Mouse (Mus musculus) hindbrain, embryonic 16.5 days (tissue): ENCODE data around the gene Kcnk10. TPM values are rescaled to one million over a fixed set of nuclear protein-coding genes. Genes with fewer than 3 reads are reported as not detected.

ENCODE experiments used
- ATAC-seq: fragments of 200-750 bp; cut with Nextera tagmentation; 2 replicates; pipeline ENCODE4 v1.8.0; 2017; ENCODE audit warnings: moderate TSS enrichment, moderate library complexity
- H3K27ac ChIP-seq: fragments of 300-500 bp; sonication (generic); 2 replicates; pipeline ENCODE4 v1.5.1; 2014; ENCODE audit warnings: low read depth, mild to moderate bottlenecking, control low read depth, low read length, moderate library complexity
- H3K27me3 ChIP-seq: fragments of 300-500 bp; sonication (generic); replicated peaks from 2 replicates; pipeline ENCODE4 v1.6.1; 2014; ENCODE audit warnings: low read length; ENCODE audit not compliant: control insufficient read depth, insufficient read depth
- H3K36me3 ChIP-seq: fragments of 300-500 bp; sonication (generic); 2 replicates; pipeline ENCODE4 v1.6.1; 2014; ENCODE audit warnings: mild to moderate bottlenecking, low read length, moderate library complexity, mixed read lengths; ENCODE audit not compliant: control insufficient read depth, insufficient read depth
- H3K4me1 ChIP-seq: fragments of 300-500 bp; sonication (generic); 2 replicates; pipeline ENCODE4 v1.6.1; 2014; ENCODE audit warnings: low read depth, low read length; ENCODE audit not compliant: control insufficient read depth, insufficient read depth
- H3K4me2 ChIP-seq: fragments of 300-500 bp; sonication (generic); 2 replicates; pipeline ENCODE4 v1.6.1; 2014; ENCODE audit warnings: mild to moderate bottlenecking, low read length, control low read depth, moderate library complexity
- H3K4me3 ChIP-seq: fragments of 300-500 bp; sonication (generic); 2 replicates; pipeline ENCODE4 v1.5.1; 2014; ENCODE audit warnings: mild to moderate bottlenecking, low read length, control low read depth, moderate library complexity
- H3K9ac ChIP-seq: fragments of 300-500 bp; sonication (generic); 2 replicates; pipeline ENCODE4 v1.6.1; 2014; ENCODE audit warnings: low read depth, mild to moderate bottlenecking, control low read depth, low read length, moderate library complexity
- H3K9me3 ChIP-seq: fragments of 300-500 bp; sonication (generic); 2 replicates; pipeline ENCODE4 v1.6.1; 2014; ENCODE audit warnings: mild to moderate bottlenecking, low read length, moderate library complexity; ENCODE audit not compliant: control insufficient read depth
- WGBS: fragments of 180-500 bp; shearing (Covaris S2); extraction: QIAGEN DNeasy Blood & Tissue Kit; methylation state at CpG from one replicate; pipeline ENCODE4 v1.1.7; 2014; 5-methylcytosine and 5-hydroxymethylcytosine counted together
- polyA plus RNA-seq: library from polyadenylated mRNA; unstranded; fragments of >200 nt; fragmentation: Nextera tagmentation; extraction: Ambion mirVana; gene quantifications from 2 replicates; pipeline ENCODE4 v1.2.1, GENCODE M21; 2015

Gene Kcnk10
- polyA plus RNA-seq, 1 experiment from 2014 or later, result 35.0 TPM

GRCm38 (mm10) chr12:98501528-98502280 is 76.4 kb downstream of the Kcnk10 start:
- H3K36me3 ChIP-seq, result no peaks in the 10 kb centered on the region
- H3K4me1 ChIP-seq, result peaks cover 3% of the 10 kb centered on the region; the same call in 1 of the 2 replicates
- H3K9me3 ChIP-seq, result no peaks in the 10 kb centered on the region
- H3K27ac ChIP-seq, result no peak overlapping the region
- ATAC-seq, result peak; percentile 50
- WGBS, result 60% methylated on average over 11 of the region's 11 CpGs
- H3K9ac ChIP-seq, result no peak overlapping the region
- H3K4me3 ChIP-seq, result no peak overlapping the region
- H3K27me3 ChIP-seq, result no peaks in the 10 kb centered on the region
- H3K4me2 ChIP-seq, result no peak overlapping the region

- Histone ChIP-seq H3K4me3 (no peak overlapping the region), H3K27ac (no peak overlapping the region; the same call in 1 of the 2 replicates), H3K9me3 (no peaks in the 10 kb centered on the region), H3K4me2 (no peak overlapping the region), H3K9ac (no peak overlapping the region), H3K4me1 (peaks cover 3% of the 10 kb centered on the region; the same call in 1 of the 2 replicates), H3K27me3 (no peaks in the 10 kb centered on the region), H3K36me3 (no peaks in the 10 kb centered on the region)
- ATAC-seq, result no peak
- WGBS, result 78% methylated on average over 4 of the region's 4 CpGs
Measured at GRCm38 (mm10) chr12:98501045-98501444, 77.1 kb downstream of the Kcnk10 start.

GRCm38 (mm10) chr12:98481460-98481859 is 96.7 kb downstream of the Kcnk10 start:
- H3K4me2 ChIP-seq, result no peak overlapping the region
- H3K36me3 ChIP-seq, result no peaks in the 10 kb centered on the region; the same call in 1 of the 2 replicates
- H3K9me3 ChIP-seq, result no peaks in the 10 kb centered on the region
- 46% methylated on average over 2 of the region's 2 CpGs for WGBS
- no peak overlapping the region for H3K4me3 ChIP-seq
- no peak overlapping the region for H3K9ac ChIP-seq
- H3K27me3 ChIP-seq, result no peaks in the 10 kb centered on the region
- H3K27ac ChIP-seq, result no peak overlapping the region
- H3K4me1 ChIP-seq, result peaks cover 14% of the 10 kb centered on the region
- ATAC-seq, result peak; percentile 58; the same call in 1 of the 2 replicates

GRCm38 (mm10) chr12:98481048-98481447 is 97.1 kb downstream of the Kcnk10 start:
- H3K36me3 ChIP-seq, result no peaks in the 10 kb centered on the region; the same call in 1 of the 2 replicates
- H3K4me3 ChIP-seq, result no peak overlapping the region
- H3K4me2 ChIP-seq, result no peak overlapping the region
- peaks cover 14% of the 10 kb centered on the region for H3K4me1 ChIP-seq
- ATAC-seq, result no peak
- H3K9ac ChIP-seq, result no peak overlapping the region
- no peaks in the 10 kb centered on the region for H3K27me3 ChIP-seq
- no peaks in the 10 kb centered on the region for H3K9me3 ChIP-seq
- no peak overlapping the region for H3K27ac ChIP-seq
- WGBS, result 48% methylated on average over 5 of the region's 5 CpGs

GRCm38 (mm10) chr12:98477673-98478461 is 100.2 kb downstream of the Kcnk10 start:
- H3K9me3 ChIP-seq, result no peaks in the 10 kb centered on the region
- H3K4me2 ChIP-seq, result no peak overlapping the region
- 20% methylated on average over 8 of the region's 8 CpGs for WGBS
- H3K4me3 ChIP-seq, result no peak overlapping the region
- peaks cover 14% of the 10 kb centered on the region for H3K4me1 ChIP-seq
- peak overlapping the region; percentile 60; the same call in 1 of the 2 replicates for H3K27ac ChIP-seq
- H3K27me3 ChIP-seq, result no peaks in the 10 kb centered on the region
- H3K9ac ChIP-seq, result no peak overlapping the region
- no peaks in the 10 kb centered on the region; the same call in 1 of the 2 replicates for H3K36me3 ChIP-seq
- ATAC-seq, result peak; percentile 41; the same call in 1 of the 2 replicates

- H3K27me3 ChIP-seq, result no peaks in the 10 kb centered on the region
- H3K9ac ChIP-seq, result no peak overlapping the region
- no peak for ATAC-seq
- H3K4me1 ChIP-seq, result no peaks in the 10 kb centered on the region
- H3K36me3 ChIP-seq, result no peaks in the 10 kb centered on the region
- no peak overlapping the region for H3K4me2 ChIP-seq
- no peak overlapping the region for H3K27ac ChIP-seq
- 85% methylated on average over 5 of the region's 5 CpGs for WGBS
- H3K4me3 ChIP-seq, result no peak overlapping the region
- H3K9me3 ChIP-seq, result no peaks in the 10 kb centered on the region
Measured at GRCm38 (mm10) chr12:98471232-98471631, 106.9 kb downstream of the Kcnk10 start.

GRCm38 (mm10) chr12:98470097-98470496 is 108.0 kb downstream of the Kcnk10 start:
- no peak for ATAC-seq

GRCm38 (mm10) chr12:98467793-98468192 is 110.3 kb downstream of the Kcnk10 start:
- 96% methylated on average over 4 of the region's 4 CpGs for WGBS
- no peak overlapping the region for H3K9ac ChIP-seq
- no peak for ATAC-seq
- no peak overlapping the region for H3K4me2 ChIP-seq
- no peak overlapping the region for H3K4me3 ChIP-seq
- no peaks in the 10 kb centered on the region for H3K27me3 ChIP-seq
- H3K4me1 ChIP-seq, result no peaks in the 10 kb centered on the region
- no peak overlapping the region for H3K27ac ChIP-seq
- H3K9me3 ChIP-seq, result no peaks in the 10 kb centered on the region
- H3K36me3 ChIP-seq, result no peaks in the 10 kb centered on the region

More at GRCm38 (mm10) chr12:98470097-98470496, 108.0 kb downstream of the Kcnk10 start:
- no peaks in the 10 kb centered on the region for H3K36me3 ChIP-seq
- no peaks in the 10 kb centered on the region for H3K9me3 ChIP-seq
- no peak overlapping the region for H3K4me2 ChIP-seq
- no peaks in the 10 kb centered on the region for H3K27me3 ChIP-seq
- H3K4me3 ChIP-seq, result no peak overlapping the region
- H3K27ac ChIP-seq, result no peak overlapping the region
- H3K4me1 ChIP-seq, result no peaks in the 10 kb centered on the region
- 82% methylated on average over 3 of the region's 3 CpGs for WGBS
- H3K9ac ChIP-seq, result no peak overlapping the region

GRCm38 (mm10) chr12:98459889-98460288 is 118.2 kb downstream of the Kcnk10 start:
- no peaks in the 10 kb centered on the region for H3K4me1 ChIP-seq
- no peaks in the 10 kb centered on the region for H3K27me3 ChIP-seq
- no peaks in the 10 kb centered on the region for H3K9me3 ChIP-seq
- H3K4me3 ChIP-seq, result no peak overlapping the region
- no peaks in the 10 kb centered on the region for H3K36me3 ChIP-seq
- no peak for ATAC-seq
- no peak overlapping the region for H3K4me2 ChIP-seq
- H3K27ac ChIP-seq, result no peak overlapping the region
- WGBS, result 56% methylated on average over 3 of the region's 3 CpGs
- H3K9ac ChIP-seq, result no peak overlapping the region
